Mouse (Mus musculus) MEL (cell line): Measurements from ENCODE around the gene Fgfr2. TPM values are rescaled to one million over a fixed set of nuclear protein-coding genes. Genes with fewer than 3 reads are reported as not detected.
"Not testable (repeated sequence)": the region's sequence is repeated elsewhere in the genome, so short reads cannot be mapped to it uniquely, and the experiment has no call there.

Source experiments
- DNase-seq: peaks from one replicate; pipeline ENCODE4 v3.0.0; 2011; ENCODE audit warnings: low read depth, low spot score
- H3K27ac ChIP-seq: 2 replicates; pipeline ENCODE4 v1.5.1; 2012; ENCODE audit warnings: low read depth, mild to moderate bottlenecking, control low read depth, low read length, moderate library complexity; ENCODE audit not compliant: control insufficient read depth
- H3K27me3 ChIP-seq, 2 experiments: fragments of 150-350 bp in 1 of 2; sonication (generic) in 1 of 2; 2 replicates each; pipeline ENCODE4 v1.6.1; 2012; ENCODE audit warnings: low read length in 2 of 2, mild to moderate bottlenecking in 2 of 2, improper control_type of control experiment in 1 of 2, moderate library complexity in 1 of 2; ENCODE audit not compliant: insufficient read depth in 2 of 2, control insufficient read depth in 1 of 2
- H3K36me3 ChIP-seq, 2 experiments: 2 replicates each; pipeline ENCODE4 v1.6.1; 2012 to 2014; ENCODE audit warnings: low read length in 2 of 2, improper control_type of control experiment in 1 of 2, inconsistent platforms in 1 of 2, mild to moderate bottlenecking in 1 of 2; ENCODE audit not compliant: insufficient read depth in 2 of 2, control insufficient read depth in 1 of 2
- H3K4me1 ChIP-seq, 2 experiments: fragments of 150-350 bp in 1 of 2; sonication (generic) in 1 of 2; 2 replicates each; pipeline ENCODE4 v1.6.1; 2012; ENCODE audit warnings: low read length in 2 of 2, improper control_type of control experiment in 1 of 2, mild to moderate bottlenecking in 1 of 2; ENCODE audit not compliant: insufficient read depth in 2 of 2, control insufficient read depth in 1 of 2
- H3K4me3 ChIP-seq, 2 experiments: fragments of 150-350 bp in 1 of 2; sonication (generic) in 1 of 2; 2 replicates each; pipeline ENCODE4 v1.5.1; 2012; ENCODE audit warnings: low read depth in 2 of 2, low read length in 2 of 2, mild to moderate bottlenecking in 2 of 2, moderate library complexity in 2 of 2, control low read depth in 1 of 2, improper control_type of control experiment in 1 of 2; ENCODE audit not compliant: control insufficient read depth in 1 of 2, insufficient read depth in 1 of 2
- H3K79me2 ChIP-seq: 2 replicates; pipeline ENCODE4 v1.6.1; 2012; ENCODE audit warnings: mild to moderate bottlenecking, low read length, moderate library complexity; ENCODE audit not compliant: control insufficient read depth, poor library complexity, insufficient read depth
- H3K9ac ChIP-seq: 2 replicates; pipeline ENCODE4 v1.6.1; 2012; ENCODE audit warnings: low read depth, mild to moderate bottlenecking, control low read depth, low read length, moderate library complexity; ENCODE audit not compliant: control insufficient read depth, poor library complexity, severe bottlenecking
- H3K9me3 ChIP-seq: fragments of 150-350 bp; sonication (generic); replicated peaks from 2 replicates; pipeline ENCODE4 v1.6.1; 2012; ENCODE audit warnings: mild to moderate bottlenecking, low read length, improper control_type of control experiment, moderate library complexity; ENCODE audit not compliant: insufficient read depth
- CHD1 ChIP-seq: IDR thresholded peaks from 2 replicates; pipeline ENCODE4 v1.6.1; 2012; ENCODE audit warnings: low read depth, mild to moderate bottlenecking, inconsistent platforms, low read length, improper control_type of control experiment
- CHD2 ChIP-seq: IDR thresholded peaks from 2 replicates; pipeline ENCODE4 v1.6.1; 2011; ENCODE audit warnings: low read length, improper control_type of control experiment
- CTCF ChIP-seq, 3 experiments: IDR thresholded peaks in 2 of 3; conservative IDR thresholded peaks in 1 of 3; 2 replicates each; pipeline ENCODE4 v1.5.1; 2011 to 2012; ENCODE audit warnings: low read length in 3 of 3, low read depth in 2 of 3, mild to moderate bottlenecking in 2 of 3, improper control_type of control experiment in 1 of 3, inconsistent platforms in 1 of 3, mixed read lengths in 1 of 3, moderate library complexity in 1 of 3; ENCODE audit not compliant: control insufficient read depth in 1 of 3, insufficient read depth in 1 of 3, poor library complexity in 1 of 3, severe bottlenecking in 1 of 3
- E2F4 ChIP-seq: IDR thresholded peaks from 2 replicates; pipeline ENCODE4 v1.6.1; 2011; ENCODE audit warnings: low read depth, low read length, improper control_type of control experiment, borderline replicate concordance
- GABPA ChIP-seq: IDR thresholded peaks from 2 replicates; pipeline ENCODE4 v1.6.1; 2012; ENCODE audit warnings: low read depth, mild to moderate bottlenecking, inconsistent platforms, low read length, improper control_type of control experiment, moderate library complexity
- GATA1 ChIP-seq: IDR thresholded peaks from 2 replicates; pipeline ENCODE4 v1.6.1; 2011; ENCODE audit warnings: low read depth, low read length, improper control_type of control experiment
- JUND ChIP-seq: IDR thresholded peaks from 2 replicates; pipeline ENCODE4 v1.6.1; 2011; ENCODE audit warnings: low read depth, mild to moderate bottlenecking, improper control_type of control experiment, low read length
- KAT2A ChIP-seq: conservative IDR thresholded peaks from 2 replicates; pipeline ENCODE4 v1.6.1; 2012; ENCODE audit warnings: low read depth, low read length, improper control_type of control experiment, inconsistent platforms
- MXI1 ChIP-seq: IDR thresholded peaks from 2 replicates; pipeline ENCODE4 v1.6.1; 2011; ENCODE audit warnings: mild to moderate bottlenecking, low read depth, low read length, improper control_type of control experiment
- MYC ChIP-seq: IDR thresholded peaks from 2 replicates; pipeline ENCODE4 v1.6.1; 2011; ENCODE audit warnings: low read depth, mild to moderate bottlenecking, low read length, improper control_type of control experiment, moderate library complexity
- NELFE ChIP-seq: IDR thresholded peaks from 2 replicates; pipeline ENCODE4 v1.6.1; 2011; ENCODE audit warnings: low read depth, low read length, improper control_type of control experiment
- POLR2A ChIP-seq, 2 experiments: IDR thresholded peaks; 2 replicates each; pipeline ENCODE4 v1.6.1; 2011 to 2012; ENCODE audit warnings: low read length in 2 of 2, mild to moderate bottlenecking in 2 of 2, control low read depth in 1 of 2, improper control_type of control experiment in 1 of 2, low read depth in 1 of 2, moderate library complexity in 1 of 2; ENCODE audit not compliant: control insufficient read depth in 1 of 2, insufficient read depth in 1 of 2, poor library complexity in 1 of 2
- RAD21 ChIP-seq: IDR thresholded peaks from 2 replicates; pipeline ENCODE4 v1.6.1; 2011; ENCODE audit warnings: mild to moderate bottlenecking, low read depth, low read length, improper control_type of control experiment
- RCOR1 ChIP-seq: IDR thresholded peaks from 2 replicates; pipeline ENCODE4 v1.6.1; 2012; ENCODE audit warnings: low read depth, mild to moderate bottlenecking, inconsistent platforms, low read length, improper control_type of control experiment
- SIN3A ChIP-seq: IDR thresholded peaks from 2 replicates; pipeline ENCODE4 v1.6.1; 2012; ENCODE audit warnings: low read length, improper control_type of control experiment, inconsistent platforms
- SMC3 ChIP-seq: IDR thresholded peaks from 2 replicates; pipeline ENCODE4 v1.6.1; 2011; ENCODE audit warnings: low read depth, low read length, improper control_type of control experiment
- ZC3H11A ChIP-seq: IDR thresholded peaks from 2 replicates; pipeline ENCODE4 v1.6.1; 2012; ENCODE audit warnings: low read depth, mild to moderate bottlenecking, inconsistent platforms, low read length, improper control_type of control experiment
- ZKSCAN1 ChIP-seq: IDR thresholded peaks from 2 replicates; pipeline ENCODE4 v1.6.1; 2012; ENCODE audit warnings: low read depth, mild to moderate bottlenecking, inconsistent platforms, low read length, improper control_type of control experiment, moderate library complexity
- ZMIZ1 ChIP-seq: IDR thresholded peaks from 2 replicates; pipeline ENCODE4 v1.6.1; 2012; ENCODE audit warnings: low read depth, mild to moderate bottlenecking, inconsistent platforms, low read length, improper control_type of control experiment, moderate library complexity
- ZNF384 ChIP-seq: IDR thresholded peaks from 2 replicates; pipeline ENCODE4 v1.6.1; 2012; ENCODE audit warnings: low read depth, mild to moderate bottlenecking, inconsistent platforms, low read length, improper control_type of control experiment
- polyA plus RNA-seq, 2 experiments: library from polyadenylated mRNA; stranded (reverse) in 1 of 2; unstranded in 1 of 2; fragments of >175 nt in 1 of 2; fragments of >200 nt in 1 of 2; gene quantifications; 2 replicates each; pipeline versions ENCODE4 v1.2.1 to v1.2.4; 2012; ENCODE audit warnings: low replicate concordance in 2 of 2, low read depth in 1 of 2; ENCODE audit not compliant: insufficient read length in 2 of 2, insufficient read depth in 1 of 2, missing spikeins in 1 of 2
- total RNA-seq: library from RNA; depleted of rRNA; stranded (reverse); fragments of 300-350 nt; gene quantifications from 2 replicates; pipeline ENCODE4 v1.2.3, GENCODE M21; 2012

Fgfr2 gene
- total and polyA plus RNA-seq, 3 experiments = not detected

DNA sequence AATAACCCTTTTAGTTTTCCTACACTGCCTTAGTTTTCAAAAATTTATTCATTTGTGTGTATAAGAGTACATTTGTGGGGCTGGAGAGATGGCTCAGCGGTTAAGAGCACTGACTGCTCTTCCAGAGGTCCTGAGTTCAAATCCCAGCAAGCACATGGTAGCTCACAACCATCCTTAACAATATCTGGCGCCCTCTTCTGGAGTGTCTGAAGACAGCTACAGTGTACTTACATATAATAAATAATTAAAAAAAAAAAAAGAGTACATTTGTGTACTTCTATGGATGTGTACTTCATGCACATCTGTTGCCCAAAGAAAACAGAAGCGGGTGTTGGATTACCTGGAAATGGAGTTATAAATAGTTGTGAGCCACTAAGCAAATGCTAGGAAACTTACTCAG is 2644.1 kb downstream of the Fgfr2 start:
- not testable (repeated sequence) for H3K9me3 ChIP-seq, H3K27me3 ChIP-seq, H3K4me3 ChIP-seq, H3K9ac ChIP-seq, H3K36me3 ChIP-seq, H3K27ac ChIP-seq, H3K79me2 ChIP-seq, H3K4me1 ChIP-seq
- TF ChIP-seq ZNF384 (peak; percentile 63), MYC (peak; percentile 29; the same call in 1 of the 2 replicates), CTCF (IDR thresholded peaks at IDR 0.05 in 2 of 3, conservative IDR thresholded peaks at IDR 0.05 in 1 of 3; ENCODE audit: control insufficient read depth in 1 of 3, insufficient read depth in 1 of 3, low read depth in 2 of 3, low read length in 3 of 3, poor library complexity in 1 of 3, severe bottlenecking in 1 of 3) (peak in 1 of 3 experiments; percentile 7; a peak in 1 of 6 replicates)
- DNase-seq = peak; percentile 51

DNA sequence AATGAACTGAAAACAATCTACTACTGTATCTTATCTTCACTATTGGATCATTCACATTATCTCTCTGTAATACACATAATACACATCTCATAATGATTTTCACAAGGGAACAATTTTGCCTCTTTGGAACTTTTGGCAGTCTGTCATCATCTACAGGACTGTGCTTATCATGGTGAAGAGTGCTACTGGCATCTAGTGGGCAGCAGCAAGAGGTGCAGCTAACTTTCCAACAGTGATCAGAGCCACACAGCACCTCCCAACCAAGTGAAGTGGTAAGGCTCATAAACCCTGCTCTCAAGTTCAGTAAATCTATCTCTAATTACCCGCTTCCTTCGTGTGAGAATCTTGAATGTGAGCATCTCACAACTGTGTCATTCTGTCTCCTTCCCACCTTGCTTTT is 2647.2 kb downstream of the Fgfr2 start:
- no peak for TF ChIP-seq GABPA
- TF ChIP-seq RAD21 = peak; percentile 78
- peak; percentile 14; the same call in 1 of the 2 replicates for TF ChIP-seq ZC3H11A
- TF ChIP-seq SMC3 = peak; percentile 69
- 0 out of 2 replicates have a peak, but pooled peaks have one; percentile 18 for TF ChIP-seq GATA1
- no peak for TF ChIP-seq ZMIZ1
- TF ChIP-seq CTCF (IDR thresholded peaks at IDR 0.05 in 2 of 3, conservative IDR thresholded peaks at IDR 0.05 in 1 of 3; ENCODE audit: control insufficient read depth in 1 of 3, insufficient read depth in 1 of 3, low read depth in 2 of 3, low read length in 3 of 3, poor library complexity in 1 of 3, severe bottlenecking in 1 of 3) = peak; percentile 69 to 87 (median 75)
- H3K9me3 ChIP-seq = no peaks in the 10 kb centered on the region
- H3K4me3 ChIP-seq = no peak overlapping the region
- no peaks in the 10 kb centered on the region for H3K79me2 ChIP-seq
- peak; percentile 67 for DNase-seq
- H3K9ac ChIP-seq = no peak overlapping the region
- H3K36me3 ChIP-seq = peaks cover 0 to 6% of the 10 kb centered on the region in 2 experiments; a peak in 2 of 4 replicates
- H3K27me3 ChIP-seq = no peaks in the 10 kb centered on the region
- no peak overlapping the region for H3K27ac ChIP-seq
- H3K4me1 ChIP-seq = no peaks in the 10 kb centered on the region

DNA sequence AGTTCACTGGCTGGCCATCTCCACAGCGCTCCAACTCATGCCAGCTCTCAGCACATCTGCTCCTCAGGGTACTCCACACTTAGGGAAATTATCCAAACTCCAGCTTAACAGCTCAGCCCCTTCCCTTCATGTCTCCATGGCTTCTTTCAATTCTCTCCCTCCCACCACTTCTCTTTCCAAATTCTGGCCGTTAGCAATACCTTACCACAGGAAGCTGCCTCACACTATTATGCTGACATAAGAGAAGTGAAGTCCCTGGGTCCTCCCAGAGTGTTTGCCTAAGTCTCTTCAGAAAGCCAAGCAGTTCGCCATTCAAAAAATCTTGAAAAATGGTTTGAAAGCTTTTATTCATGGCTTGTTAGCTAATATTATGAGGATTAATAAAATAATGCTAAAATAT is 2649.3 kb downstream of the Fgfr2 start:
- Histone ChIP-seq H3K9me3 (no peaks in the 10 kb centered on the region), H3K27ac (no peak overlapping the region), H3K79me2 (no peaks in the 10 kb centered on the region), H3K27me3 (no peaks in the 10 kb centered on the region), H3K4me3 (no peak overlapping the region)
- DNase-seq = no peak
- TF ChIP-seq RCOR1 = no peak
- TF ChIP-seq GABPA = no peak
- no peak for TF ChIP-seq ZC3H11A
- no peak for TF ChIP-seq SIN3A
- TF ChIP-seq POLR2A (IDR thresholded peaks at IDR 0.05; ENCODE audit: control insufficient read depth in 1 of 2, insufficient read depth in 1 of 2, low read depth in 1 of 2, low read length in 2 of 2, poor library complexity in 1 of 2) = no peak
- no peak for TF ChIP-seq NELFE
- no peak for TF ChIP-seq MXI1
- TF ChIP-seq ZKSCAN1 = no peak
- TF ChIP-seq CHD1 = no peak
- no peak for TF ChIP-seq KAT2A
- no peak for TF ChIP-seq ZMIZ1
- no peak for TF ChIP-seq CHD2
- TF ChIP-seq CTCF (IDR thresholded peaks at IDR 0.05 in 2 of 3, conservative IDR thresholded peaks at IDR 0.05 in 1 of 3; ENCODE audit: control insufficient read depth in 1 of 3, insufficient read depth in 1 of 3, low read depth in 2 of 3, low read length in 3 of 3, poor library complexity in 1 of 3, severe bottlenecking in 1 of 3) = no peak
- no peak for TF ChIP-seq JUND
- TF ChIP-seq E2F4 = no peak
- TF ChIP-seq, all 39 proteins: peak for 0
- peaks cover 0 to 6% of the 10 kb centered on the region in 2 experiments; a peak in 2 of 4 replicates for H3K36me3 ChIP-seq
- H3K9ac ChIP-seq = no peak overlapping the region
- H3K4me1 ChIP-seq = no peaks in the 10 kb centered on the region
